Mouse (Mus musculus) embryonic facial prominence, embryonic 11.5 days (tissue): ENCODE results near the gene Lcn2. TPM values are rescaled to one million over a fixed set of nuclear protein-coding genes. Genes with fewer than 3 reads are reported as not detected.

Experiments used
- ATAC-seq: fragments of 200-750 bp; cut with Nextera tagmentation; replicated peaks from 2 replicates; pipeline ENCODE4 v1.8.0; 2017; ENCODE audit warnings: low read depth; ENCODE audit not compliant: insufficient number of reproducible peaks, low FRiP score, low TSS enrichment
- DNase-seq: peaks from one replicate; pipeline ENCODE4 v3.0.0-alpha.2; 2015; ENCODE audit warnings: low spot score
- H3K27ac ChIP-seq: fragments of 300-500 bp; sonication (generic); replicated peaks from 2 replicates; pipeline ENCODE4 v1.5.1; 2014; ENCODE audit warnings: mild to moderate bottlenecking, low read depth, low read length, control low read depth
- H3K27me3 ChIP-seq: fragments of 300-500 bp; sonication (generic); 2 replicates; pipeline ENCODE4 v1.6.1; 2014; ENCODE audit warnings: mild to moderate bottlenecking, low read length, moderate library complexity, mixed read lengths; ENCODE audit not compliant: control insufficient read depth, insufficient read depth
- H3K36me3 ChIP-seq: fragments of 300-500 bp; sonication (generic); replicated peaks from 2 replicates; pipeline ENCODE4 v1.6.1; 2014; ENCODE audit warnings: low read depth, mild to moderate bottlenecking, low read length, moderate library complexity, mixed read lengths; ENCODE audit not compliant: control insufficient read depth, insufficient read depth
- H3K4me1 ChIP-seq: fragments of 300-500 bp; sonication (generic); 2 replicates; pipeline ENCODE4 v1.6.1; 2014; ENCODE audit warnings: low read length, mixed read lengths; ENCODE audit not compliant: control insufficient read depth, insufficient read depth
- H3K4me2 ChIP-seq: fragments of 300-500 bp; sonication (generic); 2 replicates; pipeline ENCODE4 v1.6.1; 2014; ENCODE audit warnings: low read depth, mild to moderate bottlenecking, control low read depth, low read length, moderate library complexity
- H3K4me3 ChIP-seq: fragments of 300-500 bp; sonication (generic); 2 replicates; pipeline ENCODE4 v1.5.1; 2014; ENCODE audit warnings: low read depth, low read length, control low read depth
- H3K9ac ChIP-seq: fragments of 300-500 bp; sonication (generic); replicated peaks from 2 replicates; pipeline ENCODE4 v1.6.1; 2014; ENCODE audit warnings: mild to moderate bottlenecking, control low read depth, low read length
- H3K9me3 ChIP-seq: fragments of 300-500 bp; sonication (generic); replicated peaks from 2 replicates; pipeline ENCODE4 v1.6.1; 2016; ENCODE audit warnings: mild to moderate bottlenecking, low read length, inconsistent platforms, mixed read lengths; ENCODE audit not compliant: control insufficient read depth
- WGBS: fragments of 180-500 bp; shearing (Covaris S2); extraction: QIAGEN DNeasy Blood & Tissue Kit; methylation state at CpG from one replicate; pipeline ENCODE4 v1.1.7; 2014; 5-methylcytosine and 5-hydroxymethylcytosine counted together
- polyA plus RNA-seq: library from polyadenylated mRNA; unstranded; fragments of >200 nt; fragmentation: Nextera tagmentation; extraction: Ambion mirVana; gene quantifications from 2 replicates; pipeline ENCODE4 v1.2.1, GENCODE M21; 2014

The Lcn2 gene
- polyA plus RNA-seq, 1 experiment from 2014 or later, result 1.2 TPM

- H3K9ac ChIP-seq, result peak overlapping the region; percentile 54
- peak overlapping the region; percentile 89 for H3K27ac ChIP-seq
- H3K9me3 ChIP-seq, result no peaks in the 10 kb centered on the region
- no peaks in the 10 kb centered on the region for H3K36me3 ChIP-seq
- peak; percentile 64 for ATAC-seq
- no peak overlapping the region for H3K4me3 ChIP-seq
- peak; percentile 90 for DNase-seq
- H3K4me1 ChIP-seq, result peaks cover 3% of the 10 kb centered on the region; the same call in 1 of the 2 replicates
- 34% methylated on average over 25 of the region's 25 CpGs for WGBS
- H3K27me3 ChIP-seq, result no peaks in the 10 kb centered on the region
- no peak overlapping the region; the same call in 1 of the 2 replicates for H3K4me2 ChIP-seq
These were observed 20.7 kb upstream of the Lcn2 start for GRCm38 (mm10) chr2:32408429-32409424.

- DNase-seq (no peak), ATAC-seq (no peak)
- Histone ChIP-seq H3K27ac (no peak overlapping the region), H3K4me2 (no peak overlapping the region), H3K4me1 (peaks cover 3% of the 10 kb centered on the region; the same call in 1 of the 2 replicates), H3K27me3 (no peaks in the 10 kb centered on the region), H3K9ac (no peak overlapping the region), H3K4me3 (no peak overlapping the region), H3K36me3 (no peaks in the 10 kb centered on the region), H3K9me3 (no peaks in the 10 kb centered on the region)
- 86% methylated on average over 7 of the region's 7 CpGs for WGBS
These were observed 19.2 kb upstream of the Lcn2 start for GRCm38 (mm10) chr2:32407144-32407824.

DNA sequence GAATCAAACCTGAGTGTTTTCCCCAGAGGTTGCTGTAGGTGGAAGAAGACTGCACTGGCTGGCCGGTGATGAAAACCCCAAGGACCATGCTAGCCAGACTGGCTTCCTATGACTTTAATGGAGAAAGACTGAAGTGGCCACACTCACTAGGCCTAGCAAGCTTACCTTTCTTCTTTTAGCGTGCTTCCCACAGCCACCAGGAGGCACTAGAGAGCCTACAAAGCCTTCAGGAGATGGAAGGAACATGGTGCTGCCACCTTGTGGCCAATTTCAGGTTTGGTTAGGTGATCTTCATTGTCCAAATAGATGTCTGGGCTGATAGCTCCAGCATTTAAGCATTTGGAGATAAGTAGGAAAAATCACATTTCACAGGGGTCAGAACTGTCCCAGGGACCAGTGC is 16.6 kb upstream of the Lcn2 start:
- H3K4me2 ChIP-seq, result no peak overlapping the region
- no peak overlapping the region for H3K9ac ChIP-seq
- no peaks in the 10 kb centered on the region for H3K27me3 ChIP-seq
- no peak overlapping the region for H3K4me3 ChIP-seq
- peak; percentile 99 for DNase-seq
- H3K9me3 ChIP-seq, result no peaks in the 10 kb centered on the region
- no peak overlapping the region for H3K27ac ChIP-seq
- 18% methylated on average over 2 of the region's 2 CpGs for WGBS
- peaks cover 3% of the 10 kb centered on the region; the same call in 1 of the 2 replicates for H3K4me1 ChIP-seq
- no peak for ATAC-seq
- no peaks in the 10 kb centered on the region; the same call in 1 of the 2 replicates for H3K36me3 ChIP-seq

DNA sequence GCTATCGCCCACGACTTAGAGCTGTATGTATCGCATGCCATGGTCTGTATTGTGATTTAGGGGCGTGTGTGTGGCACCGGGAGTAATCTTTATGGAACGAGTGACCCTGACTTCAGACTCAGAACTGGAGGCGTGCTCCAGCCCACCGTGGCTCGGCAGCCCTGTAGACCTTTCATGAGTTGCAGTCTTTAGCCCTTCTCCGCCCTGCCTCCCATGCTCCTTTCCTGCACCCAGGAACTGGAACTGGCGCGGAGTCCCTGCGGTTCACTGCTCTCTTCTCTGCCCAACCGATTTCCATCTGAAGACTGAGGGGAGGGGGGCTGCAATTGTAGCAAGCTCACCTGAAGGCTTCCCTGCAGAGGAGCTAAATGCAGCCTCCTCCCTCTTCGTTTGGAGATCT is 8.6 kb upstream of the Lcn2 start:
- H3K9me3 ChIP-seq, result no peaks in the 10 kb centered on the region
- WGBS, result 0% methylated on average over 15 of the region's 15 CpGs
- peak overlapping the region; percentile 74 for H3K4me2 ChIP-seq
- ATAC-seq (no peak), DNase-seq (no peak)
- H3K27me3 ChIP-seq, result no peaks in the 10 kb centered on the region; the same call in 1 of the 2 replicates
- H3K36me3 ChIP-seq, result no peaks in the 10 kb centered on the region; the same call in 1 of the 2 replicates
- peak overlapping the region; percentile 81 for H3K9ac ChIP-seq
- peak overlapping the region; percentile 93 for H3K4me3 ChIP-seq
- H3K4me1 ChIP-seq, result no peaks in the 10 kb centered on the region
- H3K27ac ChIP-seq, result 0 out of 2 replicates have a peak overlapping the region, but pooled peaks have one; percentile 71

DNA sequence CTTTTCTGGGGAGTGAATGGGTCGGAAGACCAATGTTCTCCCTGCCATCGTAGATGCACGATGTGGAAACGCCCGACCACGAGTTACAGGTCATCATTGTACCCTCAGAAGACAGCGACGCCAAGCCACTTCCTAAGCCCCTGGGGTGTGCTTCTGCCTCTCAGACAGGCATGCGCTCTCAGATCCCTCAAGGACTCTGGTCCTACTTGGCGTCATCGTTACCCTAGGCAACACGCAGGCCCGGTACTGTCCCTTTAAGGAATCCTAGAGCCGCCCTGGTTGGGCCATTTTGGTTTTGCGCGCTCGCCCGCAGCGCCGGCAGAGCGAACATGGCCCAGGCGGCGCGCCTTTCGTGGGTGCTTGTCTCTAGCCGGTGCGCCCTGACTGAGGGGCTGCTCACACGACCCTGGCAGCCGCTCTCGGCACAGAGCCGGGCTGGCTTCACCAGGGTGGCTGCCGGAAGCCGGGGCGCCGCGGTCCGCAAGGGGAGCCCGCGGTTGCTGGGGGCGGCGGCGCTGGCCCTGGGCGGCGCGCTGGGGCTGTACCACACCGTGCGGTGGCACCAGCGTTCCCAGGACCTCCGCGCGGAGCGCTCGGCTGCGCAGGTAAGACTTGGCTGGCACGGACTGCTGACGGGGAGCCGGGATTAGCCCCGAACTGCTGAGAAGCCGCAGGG is 8.0 kb upstream of the Lcn2 start:
- H3K9me3 ChIP-seq, result no peaks in the 10 kb centered on the region
- H3K4me1 ChIP-seq, result no peaks in the 10 kb centered on the region
- DNase-seq, result peak; percentile 95
- ATAC-seq, result peak; percentile 96
- H3K4me2 ChIP-seq, result peak overlapping the region; percentile 74
- H3K4me3 ChIP-seq, result peak overlapping the region; percentile 93
- under 1% methylated on average over 59 of the region's 59 CpGs for WGBS
- peak overlapping the region; percentile 71 for H3K27ac ChIP-seq
- H3K27me3 ChIP-seq, result no peaks in the 10 kb centered on the region; the same call in 1 of the 2 replicates
- no peaks in the 10 kb centered on the region; the same call in 1 of the 2 replicates for H3K36me3 ChIP-seq
- peak overlapping the region; percentile 81 for H3K9ac ChIP-seq

DNA sequence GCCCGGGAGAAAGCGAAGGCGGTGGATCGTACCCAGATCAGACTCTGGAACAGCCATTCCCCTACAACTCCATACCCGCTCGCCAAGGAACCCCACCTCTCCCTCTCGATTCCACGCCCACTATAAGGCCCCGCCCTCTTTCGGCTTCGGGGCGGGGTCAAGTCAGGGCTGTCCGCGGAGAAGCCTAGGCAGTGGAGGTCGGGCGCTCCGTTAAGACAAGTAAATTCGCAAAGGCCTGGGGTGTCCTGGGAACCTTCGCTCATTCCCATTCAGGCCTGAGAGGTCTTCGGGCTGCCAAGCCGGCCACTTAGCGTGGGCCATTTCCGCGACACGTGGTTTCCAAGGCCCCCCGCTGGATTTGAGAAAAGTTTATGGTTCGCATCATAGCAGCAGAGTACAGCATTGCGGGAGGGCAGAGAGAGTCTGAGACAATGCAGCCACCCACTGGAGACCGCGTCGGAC is 7.5 kb upstream of the Lcn2 start, which contains the start of gene Ptges2:
Ptges2 (plus strand) TSS at position 413 of the 462 bp plus-strand sequence.
- no peaks in the 10 kb centered on the region for H3K36me3 ChIP-seq
- ATAC-seq (peak; percentile 86), DNase-seq (peak; percentile 91)
- peak within 1 kb of the TSS; percentile 74 for H3K4me2 ChIP-seq
- peak within 1 kb of the TSS; percentile 71 for H3K27ac ChIP-seq
- no peaks in the 10 kb centered on the region for H3K9me3 ChIP-seq
- H3K27me3 ChIP-seq, result no peaks in the 10 kb centered on the region; the same call in 1 of the 2 replicates
- WGBS, result under 1% methylated on average over 31 of the region's 31 CpGs
- peak within 1 kb of the TSS; percentile 93 for H3K4me3 ChIP-seq
- H3K4me1 ChIP-seq, result no peaks in the 10 kb centered on the region
- H3K9ac ChIP-seq, result peak within 1 kb of the TSS; percentile 81

- ATAC-seq, result no peak
- H3K4me1 ChIP-seq, result no peaks in the 10 kb centered on the region
- H3K9me3 ChIP-seq, result no peaks in the 10 kb centered on the region
- peak overlapping the region; percentile 81 for H3K9ac ChIP-seq
- H3K36me3 ChIP-seq, result no peaks in the 10 kb centered on the region
- peak overlapping the region; percentile 74 for H3K4me2 ChIP-seq
- WGBS, result 4% methylated on average over 8 of the region's 8 CpGs
- peak overlapping the region; percentile 93 for H3K4me3 ChIP-seq
- H3K27me3 ChIP-seq, result no peaks in the 10 kb centered on the region; the same call in 1 of the 2 replicates
- no peak overlapping the region for H3K27ac ChIP-seq
- DNase-seq, result peak; percentile 59
These were observed 6.9 kb upstream of the Lcn2 start for GRCm38 (mm10) chr2:32394973-32395372.
